11 mouse cellular contexts compared by ENCODE assay signal in the genomic region with DNA sequence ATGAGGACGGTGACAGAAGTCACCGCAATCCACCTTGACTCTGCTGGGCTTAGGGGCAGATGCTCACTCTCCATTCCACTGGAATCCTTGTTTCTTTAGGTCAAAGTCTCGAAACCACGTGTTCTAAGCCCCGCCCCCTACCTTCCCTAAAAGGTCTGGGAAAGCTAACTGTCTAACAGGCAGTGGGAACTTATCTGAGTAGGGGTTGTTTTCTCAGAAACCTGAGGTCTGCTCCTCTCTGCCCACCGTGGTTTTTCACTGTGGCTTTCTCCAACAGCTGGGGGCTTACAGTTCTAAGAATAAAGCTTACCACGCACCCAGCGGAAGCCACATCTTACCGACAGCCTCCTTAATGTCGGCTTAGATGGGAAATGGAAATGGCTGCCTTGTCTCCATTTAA. TPM values are rescaled to one million over a fixed set of nuclear protein-coding genes. Genes with fewer than 3 reads are reported as not detected.
A peak's percentile ranks its signal among the peaks of the same experiment; 100 is the strongest.
DNase-seq lines count a peak whose midpoint lies in the region; ATAC-seq and TF ChIP-seq lines count a peak whose summit lies in the region.
"Had no signal": no experiment of that assay in that cellular context is flagged by ENCODE, and none has a peak within 500 bp of the region (broad histone marks: within the 10 kb centered on the region; RNA-seq: fewer than 3 reads in every experiment).

No protein-coding gene starts in this region.

- DNase-seq in embryonic facial prominence, embryonic 11.5 days (ENCODE audit: low spot score) = peak; percentile 32
- DNase-seq in embryonic facial prominence, embryonic 10.5 days (ENCODE audit: low spot score) = no peak
- no peak for DNase-seq in liver, embryonic 14.5 days (ENCODE audit: low read depth in 3 of 3, low spot score in 3 of 3)
- no peak for DNase-seq in right cerebral cortex, adult 2 months (ENCODE audit: low spot score in 2 of 2)
- no peak for DNase-seq in testis, postnatal 10 days (ENCODE audit: low spot score)
- DNase-seq in lung, postnatal 10 days = no peak
- DNase-seq: B cell, adult 2 months; gastrocnemius, postnatal 25 days had no signal

- H3K4me2 ChIP-seq in embryonic facial prominence, embryonic 11.5 days (ENCODE audit: low read depth, low read length) = no peak overlapping the region
- peak overlapping the region; percentile 25; the same call in 1 of the 2 replicates for H3K4me2 ChIP-seq in intestine, embryonic 16.5 days (ENCODE audit: low read depth, low read length)
- H3K4me2 ChIP-seq in liver, embryonic 14.5 days (ENCODE audit: low read depth) = peak overlapping the region; percentile 31
- H3K4me2 ChIP-seq: embryonic facial prominence, embryonic 12.5 days had no signal

- H3K36me3 ChIP-seq in embryonic facial prominence, embryonic 11.5 days (replicated peaks; ENCODE audit: control insufficient read depth, insufficient read depth, low read depth, low read length) = no peaks in the 10 kb centered on the region
- H3K36me3 ChIP-seq in embryonic facial prominence, embryonic 10.5 days (replicated peaks) = peaks cover 21% of the 10 kb centered on the region
- no peaks in the 10 kb centered on the region for H3K36me3 ChIP-seq in C2C12 (ENCODE audit: control insufficient read depth, insufficient read depth)
- peaks cover 5% of the 10 kb centered on the region; the same call in 1 of the 2 replicates for H3K36me3 ChIP-seq in intestine, embryonic 16.5 days (ENCODE audit: control insufficient read depth, insufficient read depth, low read length)
- no peaks in the 10 kb centered on the region for H3K36me3 ChIP-seq in liver, embryonic 14.5 days (replicated peaks; ENCODE audit: control insufficient read depth, insufficient read depth, low read depth)

- no peak overlapping the region for H3K9ac ChIP-seq in embryonic facial prominence, embryonic 11.5 days (replicated peaks; ENCODE audit: low read length)
- no peak overlapping the region for H3K9ac ChIP-seq in intestine, embryonic 16.5 days (ENCODE audit: low read depth, low read length)
- no peak overlapping the region for H3K9ac ChIP-seq in liver, embryonic 14.5 days (replicated peaks)
- H3K9ac ChIP-seq: embryonic facial prominence, embryonic 12.5 days had no signal

- peaks cover 4% of the 10 kb centered on the region; the same call in 1 of the 2 replicates for H3K4me1 ChIP-seq in embryonic facial prominence, embryonic 11.5 days (ENCODE audit: control insufficient read depth, insufficient read depth, low read length)
- H3K4me1 ChIP-seq in embryonic facial prominence, embryonic 10.5 days = peaks cover 28% of the 10 kb centered on the region
- H3K4me1 ChIP-seq in intestine, embryonic 16.5 days (ENCODE audit: control insufficient read depth, insufficient read depth, low read length) = peaks cover 5% of the 10 kb centered on the region
- peaks cover 0 to 18% of the 10 kb centered on the region in 2 experiments; a peak in 2 of 4 replicates for H3K4me1 ChIP-seq in liver, embryonic 14.5 days (replicated peaks; ENCODE audit: control insufficient read depth in 2 of 2, insufficient read depth in 2 of 2, low read length in 1 of 2)

- no peak for TF ChIP-seq EP300 in liver, embryonic 14.5 days (IDR thresholded peaks at IDR 0.05; ENCODE audit: low read depth)

- H3K79me2 ChIP-seq in C2C12 (ENCODE audit: control insufficient read depth, insufficient read depth) = no peaks in the 10 kb centered on the region

- H3ac ChIP-seq in C2C12 (ENCODE audit: control insufficient read depth, insufficient read length, low read depth) = no peak overlapping the region

- WGBS in embryonic facial prominence, embryonic 11.5 days = 40% methylated on average over 10 of the region's 10 CpGs
- WGBS in embryonic facial prominence, embryonic 10.5 days = 47% methylated on average over 10 of the region's 10 CpGs
- 39% methylated on average over 10 of the region's 10 CpGs for WGBS in intestine, embryonic 16.5 days
- WGBS in liver, embryonic 14.5 days (ENCODE audit: insufficient replicate concordance) = 14% methylated on average over 10 of the region's 10 CpGs

- no peak for ATAC-seq in embryonic facial prominence, embryonic 11.5 days (replicated peaks; ENCODE audit: insufficient number of reproducible peaks, low FRiP score, low TSS enrichment, low read depth)
- peak; percentile 36; the same call in 1 of the 2 replicates for ATAC-seq in intestine, embryonic 16.5 days
- no peak for ATAC-seq in liver, embryonic 14.5 days (ENCODE audit: insufficient read depth)

- peaks cover 3% of the 10 kb centered on the region; the same call in 1 of the 2 replicates for H3K27me3 ChIP-seq in embryonic facial prominence, embryonic 11.5 days (ENCODE audit: control insufficient read depth, insufficient read depth, low read length)
- peaks cover 43% of the 10 kb centered on the region for H3K27me3 ChIP-seq in embryonic facial prominence, embryonic 10.5 days (replicated peaks; ENCODE audit: low read depth, poor library complexity, severe bottlenecking)
- no peaks in the 10 kb centered on the region for H3K27me3 ChIP-seq in C2C12 (ENCODE audit: control insufficient read depth, insufficient read depth, insufficient read length)
- H3K27me3 ChIP-seq in intestine, embryonic 16.5 days (replicated peaks; ENCODE audit: control insufficient read depth, insufficient read depth, low read length) = no peaks in the 10 kb centered on the region
- H3K27me3 ChIP-seq in liver, embryonic 14.5 days (ENCODE audit: control insufficient read depth, insufficient read depth, low read length) = no peaks in the 10 kb centered on the region

- no peak overlapping the region for H3K4me3 ChIP-seq in embryonic facial prominence, embryonic 11.5 days (ENCODE audit: low read depth, low read length)
- H3K4me3 ChIP-seq in embryonic facial prominence, embryonic 10.5 days = no peak overlapping the region
- H3K4me3 ChIP-seq in C2C12 (ENCODE audit: insufficient read depth, poor library complexity, severe bottlenecking) = no peak overlapping the region
- no peak overlapping the region for H3K4me3 ChIP-seq in intestine, embryonic 16.5 days (ENCODE audit: low read length)
- no peak overlapping the region for H3K4me3 ChIP-seq in liver, embryonic 14.5 days (ENCODE audit: insufficient read depth in 1 of 2, low read depth in 2 of 2, low read length in 2 of 2)
- H3K4me3 ChIP-seq: embryonic facial prominence, embryonic 12.5 days had no signal

- H3K79me3 ChIP-seq in C2C12 (ENCODE audit: low read depth) = no peaks in the 10 kb centered on the region

- no peak for TF ChIP-seq CTCF in C2C12 (IDR thresholded peaks at IDR 0.05; ENCODE audit: control insufficient read depth, insufficient read depth, insufficient read length)
- TF ChIP-seq CTCF in liver, embryonic 14.5 days (IDR thresholded peaks at IDR 0.05; ENCODE audit: low read depth) = no peak

- no peak overlapping the region for H3K27ac ChIP-seq in embryonic facial prominence, embryonic 11.5 days (replicated peaks; ENCODE audit: low read depth, low read length)
- no peak overlapping the region for H3K27ac ChIP-seq in embryonic facial prominence, embryonic 10.5 days (replicated peaks)
- H3K27ac ChIP-seq in intestine, embryonic 16.5 days (ENCODE audit: low read length) = no peak overlapping the region
- H3K27ac ChIP-seq in liver, embryonic 14.5 days = no peak overlapping the region
- H3K27ac ChIP-seq: embryonic facial prominence, embryonic 12.5 days had no signal

- no peaks in the 10 kb centered on the region for H3K9me3 ChIP-seq in embryonic facial prominence, embryonic 11.5 days (replicated peaks; ENCODE audit: control insufficient read depth, low read length)
- H3K9me3 ChIP-seq in embryonic facial prominence, embryonic 10.5 days = no peaks in the 10 kb centered on the region
- no peaks in the 10 kb centered on the region for H3K9me3 ChIP-seq in intestine, embryonic 16.5 days (ENCODE audit: control insufficient read depth, low read length)
- no peaks in the 10 kb centered on the region for H3K9me3 ChIP-seq in liver, embryonic 14.5 days (ENCODE audit: control insufficient read depth, low read length)
- H3K9me3 ChIP-seq: embryonic facial prominence, embryonic 12.5 days had no signal

TF ChIP-seq in C2C12, 6 proteins besides CTCF, POLR2A, EP300 and RAD21:
- no peak for TF ChIP-seq CEBPB (IDR thresholded peaks at IDR 0.05; ENCODE audit: low read depth)
- TF ChIP-seq MAX (IDR thresholded peaks at IDR 0.05) = no peak
- TF ChIP-seq USF1 (IDR thresholded peaks at IDR 0.05; ENCODE audit: low read depth) = peak; percentile 38

RNA-seq across cellular contexts. Expression of gene Ldhal6b, which starts 12.0 kb away (rescaled TPM):
- polyA plus RNA-seq in embryonic facial prominence, embryonic 11.5 days (2014; fragmentation: Nextera tagmentation; extraction: Ambion mirVana) = not detected in 2 replicates
- polyA plus RNA-seq in embryonic facial prominence, embryonic 10.5 days (2016; fragmentation: Nextera tagmentation; extraction: Ambion mirVana) = not detected in 2 replicates
- not detected for polyA plus RNA-seq in C2C12 (2012; fragmentation: generic; extraction: Trizol)
- 0.11 TPM in 1 of 2 replicates, not detected in the other for polyA plus RNA-seq in intestine, embryonic 16.5 days (2015; fragmentation: Nextera tagmentation; extraction: Ambion mirVana)
- polyA plus RNA-seq in liver, embryonic 14.5 days (2012; rRNA removed) = 0.02 and 0.09 TPM in 2 replicates
- not detected in 2 replicates for polyA plus RNA-seq in liver, embryonic 14.5 days (2014; fragmentation: Nextera tagmentation; extraction: Ambion mirVana)

RNA-seq across cellular contexts. Expression of gene Tmem242, which starts 33.5 kb away (rescaled TPM):
- polyA plus RNA-seq in embryonic facial prominence, embryonic 11.5 days (2014; fragmentation: Nextera tagmentation; extraction: Ambion mirVana) = 155 and 160 TPM in 2 replicates
- polyA plus RNA-seq in embryonic facial prominence, embryonic 10.5 days (2016; fragmentation: Nextera tagmentation; extraction: Ambion mirVana) = 135 and 137 TPM in 2 replicates
- polyA plus RNA-seq in C2C12 (2012; fragmentation: generic; extraction: Trizol) = 67.8 TPM
- polyA plus RNA-seq in intestine, embryonic 16.5 days (2015; fragmentation: Nextera tagmentation; extraction: Ambion mirVana) = 121 and 132 TPM in 2 replicates
- 9.7 and 10.5 TPM in 2 replicates for polyA plus RNA-seq in liver, embryonic 14.5 days (2012; rRNA removed)
- polyA plus RNA-seq in liver, embryonic 14.5 days (2014; fragmentation: Nextera tagmentation; extraction: Ambion mirVana) = 42.1 and 42.5 TPM in 2 replicates
